Mouse (Mus musculus) ovary, postnatal 36 days (tissue): ENCODE measurements around the gene Polr2g.
A peak's percentile ranks its signal among the peaks of the same experiment; 100 is the strongest.
"Not testable (repeated sequence)": the region's sequence is repeated elsewhere in the genome, so short reads cannot be mapped to it uniquely, and the experiment has no call there.

Experiments
- DNase-seq: peaks from one replicate; pipeline ENCODE4 v3.0.0; 2022; ENCODE audit warnings: low spot score, mixed read lengths

Gene Polr2g

GRCm38 (mm10) chr19:8798264-8798946, at the start of gene Polr2g:
Polr2g (minus strand) TSS chr19:8798577.
- DNase-seq, result peak; percentile 89

- DNase-seq, result peak; percentile 62
Measured at GRCm38 (mm10) chr19:8844371-8845129, 46.2 kb upstream of the Polr2g start.

- no peak for DNase-seq
Measured at GRCm38 (mm10) chr19:8842961-8843360, 44.6 kb upstream of the Polr2g start.

- no peak for DNase-seq
Measured at GRCm38 (mm10) chr19:8841012-8841411, 42.6 kb upstream of the Polr2g start.

- peak; percentile 74 for DNase-seq
Measured at GRCm38 (mm10) chr19:8839908-8840791, 41.8 kb upstream of the Polr2g start.

GRCm38 (mm10) chr19:8839103-8839907, 40.9 kb upstream of the Polr2g start, which contains the start of gene Gng3:
Gng3 (minus strand) TSS chr19:8839194.
- DNase-seq, result no peak

GRCm38 (mm10) chr19:8838041-8838730, 39.8 kb upstream of the Polr2g start:
- DNase-seq, result no peak

- DNase-seq, result peak; percentile 80
Measured at GRCm38 (mm10) chr19:8837251-8837791, 38.9 kb upstream of the Polr2g start, which contains the start of gene Bscl2. Bscl2 (plus strand) TSS chr19:8837467.

- not testable (repeated sequence) for DNase-seq
Measured at GRCm38 (mm10) chr19:8836327-8836726, 38.0 kb upstream of the Polr2g start.

- no peak for DNase-seq
Measured at GRCm38 (mm10) chr19:8832971-8833370, 34.6 kb upstream of the Polr2g start.

- no peak for DNase-seq
Measured at GRCm38 (mm10) chr19:8831262-8831661, 32.9 kb upstream of the Polr2g start.

- DNase-seq, result no peak
Measured at GRCm38 (mm10) chr19:8830664-8831063, 32.3 kb upstream of the Polr2g start.

- no peak for DNase-seq
Measured at GRCm38 (mm10) chr19:8829660-8830059, 31.3 kb upstream of the Polr2g start, which contains the start of gene AC129217.1. AC129217.1 (plus strand) TSS chr19:8829773.

GRCm38 (mm10) chr19:8822696-8823095, 24.3 kb upstream of the Polr2g start:
- DNase-seq, result no peak

GRCm38 (mm10) chr19:8821146-8821545, 22.8 kb upstream of the Polr2g start:
- DNase-seq, result no peak

- no peak for DNase-seq
Measured at GRCm38 (mm10) chr19:8820424-8820956, 22.1 kb upstream of the Polr2g start.

- DNase-seq, result peak; percentile 98
Measured at GRCm38 (mm10) chr19:8819596-8820423, 21.4 kb upstream of the Polr2g start, which contains the start of gene Hnrnpul2. Hnrnpul2 (plus strand) TSS chr19:8820010.

GRCm38 (mm10) chr19:8818801-8819595, 20.6 kb upstream of the Polr2g start, which contains the start of gene Ttc9c:
Ttc9c (minus strand) TSS chr19:8819333.
- peak; percentile 94 for DNase-seq
